Mouse (Mus musculus) retina, postnatal 7 days (tissue): ENCODE measurements around the gene Gtf2f1.

Source experiments
- DNase-seq: peaks from one replicate; pipeline ENCODE4 v3.0.0-alpha.2; 2012; ENCODE audit warnings: low read depth, low spot score

Gene Gtf2f1

DNA sequence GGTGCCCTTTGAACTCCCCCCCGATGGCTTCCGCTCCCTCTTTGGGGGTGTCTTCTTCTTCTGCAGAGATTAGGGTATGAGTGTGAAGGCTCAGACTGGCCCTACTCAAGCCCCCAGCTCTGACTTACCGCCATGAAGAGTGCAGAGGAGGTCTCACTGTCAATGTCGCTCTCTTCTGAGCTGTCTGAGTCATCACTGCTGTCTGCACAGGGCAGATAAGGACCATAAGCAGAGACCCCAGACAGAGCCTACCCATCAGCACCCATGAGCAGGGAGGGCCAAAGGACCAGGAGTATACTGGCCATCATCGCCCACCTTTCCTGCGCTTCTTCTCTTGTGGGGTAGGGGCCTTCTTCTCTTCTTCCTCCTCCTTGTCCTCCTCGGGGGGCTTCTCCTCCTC, 7.1 kb downstream of the Gtf2f1 start:
- no peak for DNase-seq

DNA sequence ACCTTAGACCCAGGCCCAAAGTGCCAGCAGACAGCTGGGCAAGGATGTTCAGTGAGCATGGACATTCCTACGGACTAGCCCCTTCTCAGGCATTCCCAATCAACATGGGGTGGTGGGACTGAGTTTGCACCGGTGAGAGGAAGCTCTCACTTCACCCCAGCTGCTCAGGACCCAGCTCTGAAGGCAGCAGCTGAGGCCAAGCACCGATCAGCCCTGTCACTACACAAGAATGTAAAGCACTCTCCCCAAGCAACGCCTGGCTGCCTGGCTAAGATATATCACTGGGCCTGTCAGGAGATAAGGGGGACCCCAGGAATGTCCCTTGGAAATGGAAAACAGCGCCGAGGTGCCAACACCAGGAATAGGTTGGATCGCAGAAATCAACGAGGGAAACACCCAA, 9.9 kb downstream of the Gtf2f1 start:
- DNase-seq = no peak

DNA sequence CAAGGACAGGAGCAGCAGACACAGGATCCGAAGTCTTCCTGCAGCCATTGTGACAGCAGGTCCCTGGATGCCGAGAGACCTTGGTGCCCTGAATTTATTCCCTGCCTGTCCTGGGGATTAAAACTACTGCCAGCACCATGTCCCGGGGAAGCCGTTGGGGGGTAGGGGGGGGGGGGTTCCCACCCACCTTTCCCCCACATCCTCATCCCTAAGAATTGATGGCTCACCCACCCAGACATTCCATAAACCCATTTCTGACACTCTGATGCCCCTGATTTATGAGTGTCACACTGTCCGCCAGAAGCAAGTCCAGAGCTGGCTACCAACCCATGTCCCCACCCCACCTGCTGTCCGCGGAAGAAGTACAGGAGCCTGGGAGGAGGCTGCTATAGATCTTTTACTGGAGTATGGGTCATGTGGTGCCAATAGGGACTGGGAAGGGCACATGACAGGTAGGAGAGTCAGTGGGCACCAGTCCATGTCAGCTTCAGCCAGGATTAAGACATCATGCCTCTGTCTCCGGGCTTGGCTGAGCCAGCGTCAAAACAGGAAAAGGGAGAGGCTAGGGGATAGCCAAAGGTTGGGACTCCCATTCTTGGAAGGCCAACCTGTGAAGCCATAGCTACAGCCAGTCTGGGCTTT, 11.0 kb downstream of the Gtf2f1 start, which contains the start of gene Pspn:
Gene Pspn, minus strand, starts transcription at position 51 of the 642 bp plus-strand sequence.
- DNase-seq = no peak

DNA sequence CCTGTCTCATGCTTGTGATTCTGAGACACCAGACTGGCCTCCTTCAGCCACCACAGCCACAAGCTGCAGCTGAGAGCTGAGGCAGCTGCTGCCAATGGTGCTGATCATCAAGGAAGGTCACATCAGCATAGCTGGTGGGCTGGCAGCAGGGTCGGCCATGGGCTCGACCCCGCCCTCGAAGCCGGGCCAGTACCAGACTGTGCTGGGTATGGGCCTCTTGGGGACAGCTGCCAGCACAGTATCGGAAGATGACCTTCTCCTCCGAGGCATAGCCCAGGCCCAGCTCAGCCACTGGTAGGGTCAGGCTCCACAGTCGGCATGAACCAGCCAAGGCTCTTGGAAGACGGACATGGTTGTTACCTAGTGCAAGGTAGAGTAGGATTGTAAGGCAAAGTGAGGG, 11.7 kb downstream of the Gtf2f1 start:
- no peak for DNase-seq

- peak; percentile 95 for DNase-seq
Measured at GRCm38 (mm10) chr17:56997029-56997667, 13.9 kb downstream of the Gtf2f1 start, which contains the start of gene Alkbh7. Gene Alkbh7 (plus strand): TSS chr17:56997339.

DNA sequence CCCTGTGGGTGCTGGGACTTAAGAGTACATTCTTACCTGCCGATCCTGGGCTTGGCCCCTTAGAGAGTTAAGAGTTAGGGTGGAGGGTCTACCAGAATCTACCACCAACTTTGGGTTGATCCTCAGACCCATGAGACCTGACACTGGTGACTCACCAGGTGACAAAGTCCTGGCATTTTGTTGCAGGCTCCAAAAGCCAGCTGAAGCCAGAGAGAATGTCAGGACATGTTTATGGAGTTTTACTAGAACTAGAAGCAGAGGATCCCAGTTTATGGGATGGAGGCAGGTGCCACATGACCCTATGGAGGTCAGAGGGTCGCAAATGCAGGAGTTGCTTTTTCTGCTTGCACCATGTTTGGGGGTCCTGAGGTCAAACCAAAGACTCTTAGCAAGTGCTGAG, 14.6 kb downstream of the Gtf2f1 start:
- DNase-seq = no peak

GRCm38 (mm10) chr17:56995046-56995445, 16.0 kb downstream of the Gtf2f1 start:
- no peak for DNase-seq

DNA sequence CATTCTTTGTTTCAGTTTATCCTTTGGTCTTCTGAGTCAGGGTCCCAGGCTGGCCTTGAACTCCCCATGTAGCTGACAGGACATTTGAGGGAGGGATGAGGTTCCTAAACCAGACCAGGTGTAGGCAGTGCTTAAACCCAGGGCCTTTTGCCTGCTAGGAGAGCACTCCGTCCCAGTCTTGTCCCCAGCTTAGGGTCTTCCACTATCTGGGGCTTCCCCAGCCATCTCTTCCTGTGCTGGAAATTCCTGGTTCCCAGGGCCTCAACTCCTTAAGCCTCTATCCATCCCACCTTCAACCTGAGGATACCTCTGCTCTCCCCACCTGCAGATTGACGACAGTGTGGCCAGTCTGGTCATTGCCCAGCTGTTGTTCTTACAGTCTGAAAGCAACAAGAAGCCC, 20.1 kb downstream of the Gtf2f1 start:
- DNase-seq = no peak

GRCm38 (mm10) chr17:56990115-56990746, 20.9 kb downstream of the Gtf2f1 start, which contains the start of gene Clpp:
Gene Clpp (plus strand): TSS chr17:56990305.
- DNase-seq = peak; percentile 90

DNA sequence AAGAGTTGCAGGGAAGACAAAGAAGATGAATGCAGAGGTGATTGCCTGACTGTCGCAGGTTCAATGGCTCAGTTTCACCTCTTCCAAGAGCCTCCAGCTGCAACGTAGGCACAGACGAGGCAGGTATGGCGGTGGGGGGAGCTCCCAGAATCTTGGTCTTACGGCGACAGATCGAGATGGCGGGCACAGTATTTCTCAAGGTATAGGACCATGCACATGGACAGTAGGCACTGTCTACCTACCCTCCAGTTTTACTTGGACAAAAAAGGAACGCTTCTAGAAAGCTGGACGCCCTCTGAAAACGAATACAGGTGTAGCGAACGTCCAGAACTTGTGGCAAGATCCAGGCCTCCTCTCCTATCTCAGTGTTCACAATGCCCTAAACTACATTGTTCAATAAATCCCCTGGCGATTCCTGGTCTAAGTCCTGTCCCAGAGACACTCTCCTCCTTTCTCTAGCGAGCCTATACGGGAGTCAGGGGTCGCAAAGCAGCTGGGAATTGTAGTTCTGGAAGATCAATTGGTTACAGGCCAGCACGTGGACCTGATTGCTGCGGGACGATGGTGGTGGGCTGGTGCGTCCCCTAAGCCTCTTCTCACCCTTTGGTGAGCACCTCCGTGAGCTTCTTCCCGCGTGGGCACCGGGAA, 21.5 kb downstream of the Gtf2f1 start:
- DNase-seq = peak; percentile 75

DNA sequence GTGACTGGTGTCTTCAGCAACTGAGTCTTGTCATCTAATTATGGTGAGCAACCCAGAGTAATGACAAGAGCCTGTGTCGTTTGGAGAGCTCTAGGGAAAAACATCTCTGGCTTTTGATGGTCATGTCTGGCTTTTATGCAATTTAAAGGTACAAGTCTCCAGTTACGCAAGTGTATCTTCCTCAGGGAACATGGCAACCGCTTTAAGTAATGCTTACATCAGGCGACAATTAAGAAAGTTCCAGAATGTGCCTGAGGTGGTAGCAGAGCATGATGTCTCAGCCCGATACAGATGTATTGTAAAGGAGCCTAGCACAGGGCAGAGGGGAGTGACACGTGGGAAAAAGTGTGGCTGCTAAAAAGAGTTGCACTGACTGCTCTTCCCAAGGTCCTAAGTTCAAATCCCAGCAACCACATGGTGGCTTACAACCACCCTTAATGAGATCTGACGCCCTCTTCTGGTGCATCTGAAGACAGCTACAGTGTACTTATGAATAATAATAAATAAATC, 22.1 kb downstream of the Gtf2f1 start:
- DNase-seq = no peak

GRCm38 (mm10) chr17:56988441-56988840, 22.6 kb downstream of the Gtf2f1 start:
- DNase-seq = no peak

GRCm38 (mm10) chr17:56986105-56986805, 24.8 kb downstream of the Gtf2f1 start:
- DNase-seq = no peak

- DNase-seq = no peak
Measured at GRCm38 (mm10) chr17:56985656-56986055, 25.4 kb downstream of the Gtf2f1 start.

DNA sequence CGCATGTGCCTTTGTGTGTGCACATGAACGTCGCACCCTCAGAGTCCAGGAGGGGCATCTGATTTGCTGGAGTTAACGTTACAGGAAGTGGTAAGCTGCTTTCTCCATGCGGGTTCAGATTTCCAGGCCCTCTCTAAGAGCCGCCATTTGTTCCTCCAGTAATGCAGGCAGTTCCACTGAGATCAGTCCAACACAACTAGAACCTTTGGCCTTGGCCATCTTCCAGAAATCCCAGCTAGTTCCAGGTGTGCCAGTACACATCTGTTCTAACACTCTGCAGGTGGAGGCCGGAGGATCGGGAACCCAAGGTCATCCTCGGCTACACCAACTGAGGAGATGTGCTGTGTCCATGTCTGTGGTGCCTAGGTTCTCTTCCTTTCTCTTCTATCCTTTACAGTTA, 26.2 kb downstream of the Gtf2f1 start:
- DNase-seq = no peak

GRCm38 (mm10) chr17:56982013-56982412, 29.1 kb downstream of the Gtf2f1 start, which contains the start of gene Acer1:
Gene Acer1 (minus strand): TSS chr17:56982126.
- DNase-seq = no peak

- DNase-seq = no peak
Measured at GRCm38 (mm10) chr17:56981049-56981448, 30.0 kb downstream of the Gtf2f1 start.

DNA sequence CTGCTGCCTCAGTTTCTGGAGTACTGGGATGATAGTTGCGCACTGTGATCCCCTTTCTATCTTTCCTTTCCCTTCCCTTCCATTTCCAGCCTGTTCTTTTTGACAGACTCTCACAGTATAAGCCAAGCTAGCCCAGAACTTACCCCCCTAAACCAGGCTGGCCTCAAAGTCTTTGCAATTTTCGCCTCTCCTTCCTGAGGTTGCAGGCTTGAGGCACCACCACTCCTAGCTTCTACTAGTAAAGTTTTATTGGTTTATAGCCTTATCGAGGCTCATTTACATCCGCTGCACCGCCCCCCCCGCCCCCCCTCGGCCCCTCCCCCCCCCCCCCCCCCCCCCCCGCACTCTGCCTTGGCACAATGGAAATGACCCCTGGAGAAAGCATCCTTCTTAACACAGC, 31.6 kb downstream of the Gtf2f1 start:
- no peak for DNase-seq

GRCm38 (mm10) chr17:56976531-56977390, 34.3 kb downstream of the Gtf2f1 start:
- no peak for DNase-seq

GRCm38 (mm10) chr17:56975391-56975790, 35.7 kb downstream of the Gtf2f1 start:
- DNase-seq = no peak
